Mouse (Mus musculus) C2C12 (cell line): ENCODE results near the gene Akap2. TPM values are rescaled to one million over a fixed set of nuclear protein-coding genes. Genes with fewer than 3 reads are reported as not detected.

Experiments
- H3K27me3 ChIP-seq: one replicate; pipeline ENCODE4 v1.6.1; 2011; ENCODE audit not compliant: control insufficient read depth, insufficient read depth, insufficient read length
- H3K36me3 ChIP-seq: one replicate; pipeline ENCODE4 v1.6.1; 2011; ENCODE audit not compliant: control insufficient read depth, insufficient read depth
- H3K4me3 ChIP-seq: one replicate; pipeline ENCODE4 v1.5.1; 2011; ENCODE audit warnings: mild to moderate bottlenecking, control low read depth; ENCODE audit not compliant: poor library complexity, insufficient read depth, severe bottlenecking
- H3K79me2 ChIP-seq: one replicate; pipeline ENCODE4 v1.6.1; 2011; ENCODE audit not compliant: control insufficient read depth, insufficient read depth
- H3K79me3 ChIP-seq: one replicate; pipeline ENCODE4 v1.6.1; 2011; ENCODE audit warnings: low read depth, control low read depth
- H3ac ChIP-seq: one replicate; pipeline ENCODE3; 2011; ENCODE audit warnings: low read depth; ENCODE audit not compliant: control insufficient read depth, insufficient read length
- CEBPB ChIP-seq: IDR thresholded peaks from one replicate; pipeline ENCODE4 v1.6.1; 2011; ENCODE audit warnings: low read depth, mild to moderate bottlenecking, control low read depth, moderate library complexity
- CTCF ChIP-seq: IDR thresholded peaks from one replicate; pipeline ENCODE4 v1.5.1; 2011; ENCODE audit not compliant: control insufficient read depth, insufficient read depth, insufficient read length
- FOSL1 ChIP-seq: IDR thresholded peaks from one replicate; pipeline ENCODE4 v1.8.0; 2011; ENCODE audit warnings: mild to moderate bottlenecking, low read length; ENCODE audit not compliant: poor library complexity, insufficient read depth, severe bottlenecking
- MAX ChIP-seq: IDR thresholded peaks from one replicate; pipeline ENCODE4 v1.6.1; 2011; ENCODE audit warnings: mild to moderate bottlenecking, control low read depth
- MYOD1 ChIP-seq: IDR thresholded peaks from one replicate; pipeline ENCODE4 v1.6.1; 2011; ENCODE audit warnings: low read depth; ENCODE audit not compliant: control insufficient read depth, insufficient read length
- MYOG ChIP-seq: IDR thresholded peaks from one replicate; pipeline ENCODE4 v1.6.1; 2011; ENCODE audit not compliant: control insufficient read depth, insufficient read length; ENCODE audit errors: extremely low read depth
- USF1 ChIP-seq: IDR thresholded peaks from one replicate; pipeline ENCODE4 v1.6.1; 2011; ENCODE audit warnings: low read depth, mild to moderate bottlenecking, control low read depth, moderate library complexity
- polyA plus RNA-seq: library from polyadenylated mRNA; unstranded; fragments of >200 nt; fragmentation: generic; extraction: Trizol; gene quantifications from one replicate; pipeline ENCODE4 v1.2.1, GENCODE M21; 2012; ENCODE audit warnings: missing spikeins

Gene Akap2
- polyA plus RNA-seq, 1 experiment, result 37.0 TPM

DNA sequence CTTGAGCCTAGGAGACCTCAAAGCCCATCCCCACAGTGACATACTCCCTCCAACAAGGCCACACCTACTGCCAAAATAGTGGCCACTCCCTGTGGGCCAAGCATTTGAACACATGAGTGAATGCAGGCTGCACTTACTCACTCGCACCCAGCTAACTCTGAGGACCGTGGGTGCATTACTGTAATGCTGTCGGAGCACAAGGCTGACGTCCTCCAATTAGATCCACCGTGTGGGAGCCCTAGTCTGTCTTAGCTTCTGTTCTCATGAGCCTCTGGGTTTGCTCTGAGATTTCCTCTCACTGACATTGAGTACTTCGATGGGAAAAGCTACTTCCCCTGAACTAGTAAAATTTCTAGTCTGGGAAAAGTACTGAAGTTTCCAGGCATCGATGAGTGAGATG is 108.8 kb downstream of the Akap2 start:
- Histone ChIP-seq H3K27me3 (no peaks in the 10 kb centered on the region), H3K79me3 (peaks cover 6% of the 10 kb centered on the region), H3K36me3 (peaks cover 16% of the 10 kb centered on the region), H3ac (no peak overlapping the region), H3K79me2 (peaks cover 36% of the 10 kb centered on the region), H3K4me3 (no peak overlapping the region)
- TF ChIP-seq USF1, result no peak
- no peak for TF ChIP-seq MAX
- TF ChIP-seq FOSL1, result no peak
- TF ChIP-seq MYOD1, result no peak
- no peak for TF ChIP-seq CEBPB
- TF ChIP-seq CTCF, result no peak
- TF ChIP-seq MYOG, result no peak

DNA sequence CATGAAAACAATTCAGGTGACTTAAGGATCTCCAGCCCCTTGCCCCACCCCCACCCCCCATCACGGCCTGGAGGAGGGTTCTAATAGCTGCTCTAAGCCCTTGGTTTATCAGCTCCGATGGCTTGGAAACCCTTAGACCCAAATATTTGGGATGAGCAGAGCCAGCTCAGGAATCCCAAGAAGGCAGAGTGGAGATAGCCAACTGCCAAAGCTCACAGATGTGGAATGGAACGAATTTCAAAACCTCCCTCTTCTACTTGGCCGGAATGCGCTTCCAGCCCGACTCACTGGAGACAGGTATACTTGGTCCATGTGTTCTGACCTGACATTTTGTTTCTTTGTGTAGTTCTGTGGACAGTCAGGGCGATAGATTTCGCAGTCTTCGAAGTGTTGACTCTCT is 111.7 kb downstream of the Akap2 start:
- TF ChIP-seq MAX, result no peak
- TF ChIP-seq MYOG, result no peak
- no peak for TF ChIP-seq USF1
- no peak overlapping the region for H3K4me3 ChIP-seq

DNA sequence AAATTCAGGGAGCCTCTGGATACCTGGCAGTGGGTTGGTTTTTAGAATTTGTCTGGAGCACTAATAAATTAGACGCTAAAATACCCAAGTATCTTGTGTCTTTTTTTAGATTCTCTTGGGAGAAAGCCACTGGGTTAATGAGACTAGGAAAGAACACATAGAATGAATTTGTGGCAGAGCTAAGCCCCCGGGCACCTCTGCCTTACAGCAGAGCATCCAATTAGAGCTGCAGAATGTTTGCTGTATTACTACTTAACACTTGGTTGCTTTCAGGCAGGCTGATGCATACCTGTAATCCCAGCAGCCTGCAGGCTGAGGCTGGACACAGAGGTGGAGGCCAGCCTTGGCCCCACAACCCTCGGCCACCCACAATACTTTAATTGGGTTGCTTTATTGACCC is 112.3 kb downstream of the Akap2 start:
- H3K79me2 ChIP-seq, result peaks cover 29% of the 10 kb centered on the region
- H3ac ChIP-seq, result no peak overlapping the region
- H3K27me3 ChIP-seq, result no peaks in the 10 kb centered on the region
- no peak overlapping the region for H3K4me3 ChIP-seq
- peaks cover 16% of the 10 kb centered on the region for H3K36me3 ChIP-seq
- no peaks in the 10 kb centered on the region for H3K79me3 ChIP-seq
- TF ChIP-seq MYOG, result no peak
- TF ChIP-seq USF1, result no peak
- no peak for TF ChIP-seq MYOD1
- no peak for TF ChIP-seq MAX
- no peak for TF ChIP-seq FOSL1
- no peak for TF ChIP-seq CEBPB
- TF ChIP-seq CTCF, result no peak

More for the DNA sequence above, 111.7 kb downstream of the Akap2 start:
- peaks cover 16% of the 10 kb centered on the region for H3K36me3 ChIP-seq
- peaks cover 23% of the 10 kb centered on the region for H3K79me2 ChIP-seq
- no peak overlapping the region for H3ac ChIP-seq
- H3K27me3 ChIP-seq, result no peaks in the 10 kb centered on the region
- H3K79me3 ChIP-seq, result no peaks in the 10 kb centered on the region

DNA sequence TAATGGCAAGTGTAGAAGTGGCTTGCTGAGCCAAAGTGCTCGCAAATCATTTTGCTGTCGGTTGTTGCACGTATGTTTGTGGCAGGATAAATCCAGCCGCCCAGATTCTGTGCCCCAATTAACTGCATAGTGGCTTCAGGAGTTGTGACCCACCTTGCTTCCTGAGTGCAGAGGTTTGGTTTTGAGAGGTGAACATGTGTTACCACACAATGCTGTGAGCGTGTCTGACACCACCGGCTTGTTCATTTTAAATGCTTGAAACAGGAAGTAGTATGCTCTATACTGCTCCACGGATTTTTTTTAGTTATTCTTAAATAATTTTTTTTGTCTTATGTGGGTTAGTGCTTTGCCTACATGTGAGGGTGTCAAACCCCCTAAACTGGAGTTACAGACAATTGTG is 114.9 kb downstream of the Akap2 start:
- Histone ChIP-seq H3K27me3 (no peaks in the 10 kb centered on the region), H3K79me3 (no peaks in the 10 kb centered on the region), H3K79me2 (peaks cover 33% of the 10 kb centered on the region), H3K36me3 (peaks cover 5% of the 10 kb centered on the region), H3K4me3 (no peak overlapping the region), H3ac (no peak overlapping the region)
- TF ChIP-seq MYOD1 (no peak), MAX (no peak), CTCF (no peak), FOSL1 (no peak), CEBPB (no peak)

DNA sequence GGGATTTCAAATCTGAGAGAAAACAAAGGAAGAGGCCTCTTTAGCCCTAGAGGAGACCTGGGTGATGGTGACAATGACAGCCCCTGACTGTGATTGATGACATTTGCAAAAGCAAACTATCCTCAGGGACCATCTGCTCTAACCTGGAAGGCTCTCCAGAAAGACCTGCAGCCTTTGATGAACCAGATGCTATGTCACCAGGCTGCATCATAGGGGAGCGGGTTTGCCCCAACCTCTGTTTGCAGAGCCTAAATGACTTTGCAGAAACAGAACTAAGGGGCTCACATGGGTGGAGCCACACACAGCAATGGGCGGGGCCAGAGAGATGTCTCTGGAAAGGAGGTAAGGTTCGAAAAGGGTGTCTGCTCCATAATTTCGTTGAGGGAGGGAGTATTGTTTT is 115.6 kb downstream of the Akap2 start:
- Histone ChIP-seq H3K79me3 (peaks cover 3% of the 10 kb centered on the region), H3K27me3 (no peaks in the 10 kb centered on the region), H3K4me3 (no peak overlapping the region), H3ac (no peak overlapping the region), H3K79me2 (peaks cover 41% of the 10 kb centered on the region), H3K36me3 (peaks cover 5% of the 10 kb centered on the region)
- TF ChIP-seq CTCF (no peak), CEBPB (no peak), MYOG (no peak), MAX (no peak), FOSL1 (no peak), MYOD1 (no peak), USF1 (no peak)

DNA sequence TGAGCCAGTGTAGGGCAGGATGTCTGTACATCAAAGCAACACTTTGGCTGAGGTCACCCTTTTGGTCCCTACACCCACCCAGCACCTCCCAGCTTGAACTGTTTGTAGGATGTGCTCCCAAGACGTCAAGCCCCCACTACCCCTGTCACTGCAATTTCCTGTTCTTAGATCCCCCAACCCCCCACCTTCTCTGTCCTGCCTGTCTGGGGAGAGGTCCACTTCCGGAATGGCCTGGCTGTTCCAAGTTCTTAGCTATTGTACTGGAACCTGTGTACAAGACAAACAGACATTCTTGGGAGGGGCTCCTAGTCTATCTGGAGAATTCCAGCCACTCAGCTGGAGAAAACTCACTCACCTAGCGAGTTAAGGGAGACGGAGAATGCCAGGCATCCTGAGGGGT is 116.7 kb downstream of the Akap2 start:
- TF ChIP-seq USF1, result no peak
- TF ChIP-seq CTCF, result no peak
- no peak for TF ChIP-seq CEBPB
- no peak for TF ChIP-seq MAX
- TF ChIP-seq FOSL1, result no peak
- TF ChIP-seq MYOG, result no peak
- TF ChIP-seq MYOD1, result no peak
- Histone ChIP-seq H3K79me3 (peaks cover 8% of the 10 kb centered on the region), H3ac (no peak overlapping the region), H3K79me2 (peaks cover 45% of the 10 kb centered on the region), H3K4me3 (no peak overlapping the region), H3K36me3 (no peaks in the 10 kb centered on the region), H3K27me3 (no peaks in the 10 kb centered on the region)
